Mouse (Mus musculus) adrenal gland, postnatal 14 days (tissue): ENCODE results near the gene Aatf. TPM values are rescaled to one million over a fixed set of nuclear protein-coding genes. Genes with fewer than 3 reads are reported as not detected.
A peak's percentile ranks its signal among the peaks of the same experiment; 100 is the strongest.

Experiments used
- DNase-seq: peaks from one replicate; pipeline ENCODE4 v3.0.0; 2021; ENCODE audit warnings: mixed read lengths
- long read RNA-seq, 2 experiments: library from polyadenylated mRNA; stranded (forward); transcript quantifications; one replicate each; pipeline ENCODE4 v2.0.0; 2021
- total RNA-seq: library from RNA; stranded (reverse); gene quantifications from 2 replicates; pipeline ENCODE4 v1.2.3, GENCODE M21; 2021

Aatf gene
- total RNA-seq, result 20.6 and 25.6 TPM in 2 replicates
- long read RNA-seq, experiment 1, transcript Aatf-201 (13 exons, 1,822 nt), result major isoform, 9 of 16 reads
- long read RNA-seq, experiment 1, partial matches to known transcripts, result 2 of 16 reads
- long read RNA-seq, experiment 1, other reads (novel, unspliced or antisense), result 3 of 16 reads
- long read RNA-seq, experiment 2, transcript Aatf-201 (13 exons, 1,822 nt), result major isoform, 10 of 15 reads
- long read RNA-seq, experiment 2, partial matches to known transcripts, result 4 of 15 reads
- long read RNA-seq, experiment 2, other reads (novel, unspliced or antisense), result 0 of 15 reads

DNA sequence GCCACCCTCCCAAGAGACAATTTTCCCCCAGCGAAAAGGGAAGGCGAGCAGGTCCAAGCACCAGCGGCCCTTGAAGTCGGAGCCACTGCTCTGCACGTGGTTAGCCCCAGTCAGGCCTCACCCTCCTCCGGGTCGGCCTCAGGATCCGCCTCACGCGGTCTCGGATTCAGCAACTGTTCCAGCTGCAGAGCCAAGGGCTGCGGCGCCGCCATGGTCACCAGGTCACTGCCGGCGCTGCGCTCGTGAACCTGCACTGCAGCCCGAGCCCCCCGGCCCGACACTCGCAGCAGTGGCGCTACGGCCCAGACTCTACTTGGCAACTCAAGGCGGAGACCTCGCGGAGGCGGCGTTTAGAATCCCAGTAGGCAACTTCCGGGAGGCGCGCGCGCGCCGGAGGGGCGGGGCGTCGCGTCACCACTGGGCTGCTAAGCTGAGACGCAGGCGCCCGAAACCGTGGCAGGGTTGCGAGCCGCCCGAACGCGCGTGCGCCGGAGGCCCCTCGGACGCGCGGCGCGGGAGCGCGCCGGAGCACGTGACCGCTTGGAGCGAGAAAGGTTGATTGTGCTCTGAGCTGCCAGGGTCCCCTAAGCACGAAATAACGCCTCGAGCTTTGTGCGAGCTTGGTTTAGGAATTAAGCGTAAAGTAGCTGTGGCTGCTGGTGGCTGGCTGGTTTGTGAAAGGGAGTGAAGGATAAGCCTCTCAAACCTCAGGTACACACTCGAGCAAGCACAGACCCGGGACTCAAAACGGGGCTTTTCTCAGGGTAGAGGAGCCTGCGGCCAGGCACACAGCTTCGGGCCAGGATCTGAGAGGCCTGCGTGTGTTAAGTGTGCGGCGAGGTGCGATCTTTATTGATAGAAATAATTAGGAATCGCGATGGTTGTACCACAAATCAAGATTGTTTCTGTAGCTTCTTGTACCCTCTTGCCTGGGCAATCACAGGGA is at the start of gene Aatf:
Gene Aatf, minus strand, starts transcription at position 352 of the 946 bp plus-strand sequence.
- DNase-seq, result peak; percentile 98

DNA sequence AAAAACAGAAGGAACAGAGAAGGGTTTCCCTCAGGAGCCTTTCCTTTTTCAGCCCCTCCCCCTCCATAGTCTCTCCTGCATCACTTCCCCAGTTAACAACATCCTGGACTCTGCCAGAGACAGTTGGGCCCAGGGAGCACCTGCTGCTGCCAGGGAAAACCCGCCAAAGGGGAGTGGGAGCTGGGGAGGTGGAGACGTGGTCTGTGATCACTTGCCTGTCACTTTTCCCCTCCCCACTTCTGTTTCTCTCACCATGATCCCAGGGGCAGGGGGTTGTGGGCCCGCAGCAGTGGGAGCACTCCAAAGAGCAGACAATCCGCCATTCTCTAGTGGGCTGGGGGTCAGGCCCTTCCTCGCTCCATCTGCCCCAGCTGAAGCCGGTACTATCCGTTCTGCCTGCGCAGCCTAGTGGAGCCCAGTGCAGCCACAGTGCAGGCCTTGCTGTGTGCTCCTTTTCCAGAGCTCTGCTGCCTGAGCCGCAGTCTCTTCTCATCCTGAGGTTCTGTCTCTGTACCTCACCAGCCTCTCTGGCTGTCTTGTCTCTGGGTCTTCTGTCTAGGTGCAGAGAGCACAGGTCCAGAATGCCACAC is 49.5 kb upstream of the Aatf start:
- DNase-seq, result no peak

DNA sequence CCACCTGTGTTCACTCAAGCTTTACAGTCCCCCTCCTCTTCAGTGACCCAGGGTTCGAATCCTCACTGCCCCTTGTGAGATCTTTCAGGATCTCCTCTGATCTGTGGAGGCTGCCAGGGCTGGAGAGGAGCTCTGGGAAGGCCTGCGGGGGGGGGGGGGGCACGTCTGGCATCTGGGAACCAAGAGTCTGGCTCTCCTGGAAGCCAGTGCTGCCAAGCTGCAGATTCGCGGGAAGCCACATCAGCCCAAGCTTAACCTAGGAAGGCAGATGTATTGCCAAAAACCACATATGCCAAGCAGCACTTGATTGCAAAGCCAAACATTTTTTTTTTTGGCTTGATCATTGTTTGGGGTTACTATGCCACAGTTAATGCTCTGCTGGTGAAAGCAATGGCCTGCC is 48.2 kb upstream of the Aatf start:
- no peak for DNase-seq

DNA sequence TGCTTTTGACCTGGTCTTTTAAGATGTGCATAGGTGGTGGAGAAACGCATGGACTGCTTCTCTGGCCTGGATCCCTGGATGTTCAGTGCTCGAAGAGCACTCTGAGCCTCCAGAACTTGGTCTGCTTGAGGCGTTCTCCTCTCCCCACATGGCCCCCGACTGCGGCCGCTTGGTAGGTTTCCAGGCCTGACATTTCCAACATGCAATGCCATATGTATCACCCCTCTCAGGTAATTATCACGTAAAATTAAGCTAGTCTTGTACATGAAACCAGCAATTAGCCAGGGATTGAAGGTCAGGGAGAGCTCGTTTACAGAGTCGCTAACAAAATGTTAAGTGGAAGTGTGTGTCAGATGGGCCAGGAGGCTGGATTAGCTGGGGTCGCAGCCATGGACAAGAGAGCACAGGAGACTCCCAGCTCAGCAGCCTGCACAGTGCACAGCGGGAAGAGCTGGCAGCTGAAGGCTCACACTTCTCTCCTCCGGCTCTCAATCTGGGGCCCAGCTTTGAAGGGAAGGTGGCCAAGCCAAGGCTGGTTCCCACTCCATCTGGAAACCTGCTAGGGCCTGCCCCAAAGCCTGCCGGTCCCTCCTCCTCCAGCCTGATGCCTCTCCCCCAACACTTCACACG is 40.6 kb upstream of the Aatf start:
- DNase-seq, result no peak

DNA sequence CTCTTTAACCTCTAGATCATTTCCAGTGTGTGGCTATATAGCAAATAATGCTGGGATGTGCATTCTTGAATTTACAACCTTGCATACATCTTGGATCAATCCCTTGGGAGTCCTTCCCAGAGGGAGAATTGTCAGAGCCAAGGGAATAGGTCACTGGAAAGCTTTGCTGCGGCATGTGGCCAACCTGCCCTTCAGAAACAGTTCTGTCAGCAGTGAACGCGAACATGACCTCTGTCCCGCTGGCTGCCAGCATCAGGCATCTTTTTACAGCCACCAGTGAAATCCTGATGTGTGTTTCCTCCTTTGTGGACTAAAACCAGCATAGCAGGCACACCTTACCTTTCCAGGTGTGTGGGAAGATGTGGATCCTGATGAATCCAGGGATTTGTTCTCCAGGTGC is 38.0 kb upstream of the Aatf start:
- DNase-seq, result peak; percentile 13

DNA sequence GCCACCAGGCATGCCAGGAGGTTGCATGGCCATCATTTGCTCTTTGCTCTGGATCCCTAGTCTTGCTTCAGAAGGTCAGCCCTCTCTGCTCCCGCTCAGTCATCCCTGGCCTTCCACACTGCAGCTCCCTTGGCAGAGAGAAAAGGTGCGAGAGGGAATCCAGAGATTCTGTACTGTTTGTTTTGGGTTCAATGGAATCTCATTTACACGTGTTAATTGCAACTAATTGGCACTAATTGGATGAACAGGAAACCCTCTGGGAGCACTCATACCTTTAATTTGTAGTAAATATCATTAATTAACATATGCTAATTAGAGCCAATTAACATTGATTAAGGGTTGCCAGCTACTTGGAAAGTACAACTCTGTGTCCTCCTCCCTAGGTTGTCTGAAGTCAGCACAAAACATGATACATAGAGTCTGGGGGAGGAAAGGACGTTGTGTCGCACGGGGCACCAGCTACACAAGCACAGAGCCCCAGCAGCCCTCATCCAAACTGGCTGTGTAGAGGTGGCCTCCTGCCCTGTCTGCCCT is 36.0 kb upstream of the Aatf start:
- DNase-seq, result no peak

DNA sequence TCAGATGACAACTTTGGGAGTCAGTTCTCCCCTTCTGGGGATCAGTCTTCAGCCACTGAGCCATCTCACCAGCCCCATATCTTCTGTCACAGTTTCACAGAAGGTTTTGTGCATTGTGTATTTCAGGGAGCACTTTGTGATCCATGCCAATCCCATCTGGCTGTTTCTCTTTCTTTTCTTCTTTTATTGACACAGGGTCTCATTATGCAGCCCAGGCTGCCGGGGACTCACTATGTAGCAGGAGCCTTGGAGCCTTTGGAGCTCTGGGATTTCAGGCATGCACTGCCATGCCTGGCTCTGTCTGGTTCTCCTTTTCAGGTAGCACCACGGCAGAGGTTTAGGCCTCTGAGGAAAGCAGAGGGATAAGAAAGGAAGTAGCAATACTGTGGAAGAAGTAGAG is 35.0 kb upstream of the Aatf start:
- no peak for DNase-seq

DNA sequence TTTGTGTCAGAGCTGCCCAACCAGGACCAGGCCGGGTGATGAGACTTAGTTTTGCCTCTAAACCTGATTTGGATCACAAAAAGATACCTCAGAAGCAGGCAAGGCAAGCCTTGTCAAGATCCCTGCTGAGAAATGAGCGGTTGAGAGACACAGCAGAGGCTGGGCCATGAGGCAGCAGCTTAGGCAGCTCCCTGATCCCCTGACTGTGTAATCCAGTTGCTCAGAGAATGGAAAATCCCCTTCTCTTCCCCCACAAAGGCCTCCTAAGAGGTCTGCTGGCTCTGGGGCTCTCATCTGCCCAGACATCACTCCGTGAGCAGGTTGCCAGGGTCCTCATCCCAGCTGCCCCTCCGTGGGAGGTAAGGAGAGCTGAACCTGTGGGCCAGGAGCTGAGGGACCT is 26.7 kb upstream of the Aatf start:
- no peak for DNase-seq

DNA sequence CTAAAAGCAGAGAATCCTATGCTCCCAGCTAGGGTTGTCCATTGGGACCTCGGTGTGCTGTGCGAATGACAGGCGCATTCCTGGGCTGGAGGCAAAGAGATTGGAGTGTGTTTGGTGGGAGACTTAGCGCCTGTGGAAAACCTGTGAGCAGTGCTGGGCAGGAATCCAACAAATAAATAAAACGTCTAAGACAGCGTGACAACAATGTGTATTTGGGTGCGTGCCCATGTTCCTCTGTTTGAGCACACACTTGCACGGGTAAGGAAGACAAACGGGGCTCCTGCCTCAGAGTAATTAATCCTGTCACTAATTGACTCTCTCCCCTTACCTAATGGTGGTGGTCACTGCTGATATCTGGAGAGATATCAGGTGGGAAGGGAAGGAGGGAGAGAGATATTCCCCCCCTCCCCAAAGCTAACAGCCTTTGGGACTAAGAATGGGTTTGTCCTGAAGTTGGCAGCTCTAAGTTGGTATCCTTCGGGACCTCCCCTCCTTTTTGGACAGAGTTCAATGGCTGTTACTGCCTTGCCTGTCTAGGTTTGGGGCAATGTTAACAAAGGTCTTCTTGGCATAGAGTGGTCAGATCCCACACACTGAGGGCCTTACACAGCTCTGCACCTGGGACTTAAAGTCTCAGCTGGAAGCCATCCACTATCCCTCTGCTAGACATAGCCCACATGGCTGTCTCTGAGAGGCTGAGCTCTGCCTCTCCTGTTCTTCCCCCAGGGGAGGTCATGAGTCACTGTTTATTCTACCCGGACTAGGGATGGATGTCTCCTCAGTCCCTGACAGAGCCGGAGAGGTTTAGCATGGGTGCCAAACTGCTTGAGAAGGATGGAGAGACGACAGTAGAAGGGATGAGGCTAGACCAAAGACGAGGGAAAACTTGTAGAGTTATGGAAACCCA is 16.7 kb upstream of the Aatf start:
- DNase-seq, result no peak

DNA sequence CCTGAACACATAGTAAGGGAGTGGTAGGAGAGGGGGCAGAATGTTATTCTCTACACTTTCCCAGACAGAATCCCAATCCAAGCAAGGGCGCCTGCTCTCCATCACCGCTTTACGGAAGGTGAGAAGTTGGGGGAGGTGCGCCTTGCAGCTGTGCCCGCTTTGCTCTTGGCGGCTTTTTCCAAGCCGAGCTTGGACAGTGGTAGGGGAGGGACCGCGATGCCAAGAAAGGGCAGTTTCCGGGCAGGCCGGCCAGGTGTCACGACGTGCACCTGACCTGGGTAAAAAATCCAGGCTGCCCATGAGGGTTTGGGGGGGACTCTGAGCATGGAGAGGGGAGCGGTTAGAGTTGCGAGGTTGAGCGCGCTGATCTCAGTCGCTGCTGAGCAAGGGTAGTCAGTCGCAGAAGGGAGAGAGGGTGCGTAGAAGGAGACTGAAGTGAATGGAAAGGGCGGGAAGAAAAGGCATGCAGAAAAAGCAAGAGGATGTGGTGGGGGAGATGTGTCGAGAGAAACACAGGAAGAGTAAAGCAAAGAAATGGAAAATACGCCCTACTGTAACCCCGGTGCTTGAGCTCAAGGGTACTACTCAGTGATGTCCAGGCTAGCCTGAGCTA is 15.9 kb upstream of the Aatf start:
- no peak for DNase-seq

DNA sequence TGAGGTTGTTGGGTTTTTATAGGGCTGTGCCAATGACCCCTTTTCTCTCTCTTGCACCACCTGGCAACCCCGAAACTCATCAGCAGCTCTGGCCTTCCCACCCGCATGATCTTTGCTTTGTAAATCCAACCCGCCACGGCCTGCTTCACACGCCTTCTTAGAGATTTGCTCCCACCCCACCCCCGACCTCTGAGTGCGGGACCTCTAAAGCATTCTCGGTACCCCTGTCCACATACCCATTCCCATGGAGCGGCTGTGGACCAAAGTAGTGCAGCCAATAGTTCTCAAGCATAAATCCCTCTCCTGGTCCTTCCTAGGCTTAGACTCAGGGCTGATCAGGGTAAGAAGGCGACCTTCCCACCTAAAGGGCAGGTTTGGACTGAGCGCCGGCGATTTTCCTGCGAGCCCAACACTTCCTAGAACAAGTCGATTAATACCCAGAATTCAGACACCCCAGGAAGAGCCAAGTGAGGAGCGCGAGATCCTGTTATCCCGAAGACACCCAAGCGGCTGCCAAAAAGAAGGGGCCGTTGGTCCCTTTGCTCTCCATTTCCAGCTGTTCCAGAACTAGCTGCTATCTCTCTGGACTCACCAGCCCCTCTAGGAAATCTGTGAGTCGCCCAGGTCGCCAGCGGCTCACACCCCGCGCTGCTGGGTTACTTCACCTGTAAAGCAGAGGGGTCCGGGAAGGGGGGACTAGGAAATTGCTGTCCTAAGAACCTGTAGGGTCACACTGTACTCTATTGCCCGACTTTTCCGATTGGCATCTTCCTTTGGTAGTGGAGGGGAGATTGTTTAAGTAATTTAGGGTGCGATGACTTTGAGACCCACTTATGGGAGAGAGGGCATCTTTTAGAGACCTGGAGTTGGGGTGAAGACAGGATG is 13.9 kb upstream of the Aatf start:
- no peak for DNase-seq

DNA sequence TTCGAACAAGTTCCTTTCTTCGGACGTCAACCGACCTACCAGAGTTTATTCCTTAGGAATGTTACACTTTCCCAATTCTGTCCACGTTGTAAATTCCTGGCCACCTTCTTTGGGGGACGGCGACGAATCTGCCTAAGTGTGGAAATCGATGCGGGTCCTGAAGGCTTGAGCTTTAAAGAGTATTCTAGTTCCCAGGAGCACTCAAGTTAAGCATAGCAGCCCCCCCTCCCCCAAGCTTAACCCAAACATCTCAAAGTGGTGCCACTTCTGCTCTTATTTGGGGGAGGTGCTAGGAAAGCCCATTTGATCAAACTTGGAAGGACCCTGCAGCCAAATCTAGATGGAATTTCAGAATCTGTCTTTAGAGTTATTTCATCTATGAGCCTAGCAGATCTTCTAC is 13.1 kb upstream of the Aatf start:
- DNase-seq, result no peak

DNA sequence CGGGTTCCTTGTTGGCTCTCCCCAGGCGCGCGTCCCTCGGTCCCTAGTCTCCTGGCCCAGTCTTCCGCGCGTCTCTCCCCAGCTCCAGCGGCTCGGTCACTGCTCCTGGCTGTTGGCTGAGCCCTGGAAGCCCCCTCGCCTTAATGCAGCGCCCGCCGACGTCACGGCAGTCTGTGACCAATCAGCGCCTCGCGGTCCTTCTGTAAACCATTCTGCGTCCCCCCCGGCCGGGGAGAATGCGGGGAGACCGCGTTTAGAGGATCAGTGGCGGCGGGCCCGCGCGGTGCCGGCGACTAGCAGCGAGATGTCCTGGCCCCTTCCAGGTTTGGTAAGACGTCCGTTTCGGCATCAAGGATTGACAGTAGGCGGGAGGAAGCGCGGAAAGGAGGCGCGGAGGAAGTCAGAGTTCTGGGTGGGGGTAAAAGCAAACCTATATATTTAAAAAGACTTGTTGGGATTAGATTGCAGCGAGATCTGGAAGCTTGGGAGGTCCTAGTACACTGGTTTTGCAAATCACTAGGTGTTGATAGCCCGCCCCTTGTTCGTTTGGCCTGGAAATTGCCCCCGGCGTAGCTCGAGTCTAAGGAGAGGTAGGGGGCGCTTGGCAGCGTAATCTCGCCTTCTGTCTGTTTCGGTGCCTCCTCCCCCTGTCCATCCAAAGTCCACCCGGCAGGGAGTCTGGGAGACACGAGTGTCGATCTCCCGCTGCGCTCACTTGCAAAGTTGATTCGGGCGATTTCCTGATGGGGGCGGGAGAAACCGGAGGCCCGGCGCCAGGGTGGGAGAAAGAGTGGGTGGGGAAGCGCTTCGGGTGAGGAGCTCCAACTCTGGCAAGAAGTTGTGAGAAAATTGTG is 12.3 kb upstream of the Aatf start, which contains the start of gene Lhx1:
Gene Lhx1, minus strand, starts transcription at position 115 of the 854 bp plus-strand sequence.
- DNase-seq, result peak; percentile 38

DNA sequence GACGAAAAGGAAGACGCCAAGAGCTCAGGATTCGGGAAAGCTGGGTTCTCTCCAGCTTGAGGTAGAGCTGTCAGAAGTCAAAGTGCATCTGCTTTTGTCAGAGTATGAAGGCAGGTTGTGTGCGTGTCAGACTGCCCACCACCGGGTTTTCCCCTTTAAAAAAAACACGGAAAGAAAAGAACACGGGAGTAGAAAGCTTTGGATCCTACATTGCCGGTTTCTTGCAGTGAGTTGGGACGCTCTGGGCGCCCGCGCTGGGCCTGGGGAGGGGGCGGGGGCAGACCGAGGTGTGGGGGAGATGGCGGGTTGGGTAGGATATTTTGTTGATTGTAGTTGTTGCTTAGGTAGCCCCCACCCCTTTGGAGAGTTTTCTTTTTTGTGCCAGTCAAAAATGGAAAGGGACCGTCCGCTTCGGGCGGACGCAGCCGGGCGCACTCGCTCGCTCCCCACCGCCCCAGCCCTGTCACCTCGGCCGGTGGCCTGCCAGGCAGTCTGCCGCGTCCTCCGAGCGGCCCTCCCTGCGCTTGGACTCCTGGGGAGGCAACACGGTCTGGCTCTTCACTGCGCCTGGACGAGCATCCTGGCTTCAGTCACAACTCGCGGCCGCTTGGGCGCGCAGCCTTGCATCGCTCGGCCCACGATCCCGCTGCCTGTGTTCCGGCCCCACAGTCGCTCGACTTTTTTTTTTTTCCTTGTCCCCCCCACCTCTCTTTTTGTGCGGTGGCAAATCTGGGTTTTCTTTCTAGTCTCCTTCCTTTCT is 11.4 kb upstream of the Aatf start:
- no peak for DNase-seq

DNA sequence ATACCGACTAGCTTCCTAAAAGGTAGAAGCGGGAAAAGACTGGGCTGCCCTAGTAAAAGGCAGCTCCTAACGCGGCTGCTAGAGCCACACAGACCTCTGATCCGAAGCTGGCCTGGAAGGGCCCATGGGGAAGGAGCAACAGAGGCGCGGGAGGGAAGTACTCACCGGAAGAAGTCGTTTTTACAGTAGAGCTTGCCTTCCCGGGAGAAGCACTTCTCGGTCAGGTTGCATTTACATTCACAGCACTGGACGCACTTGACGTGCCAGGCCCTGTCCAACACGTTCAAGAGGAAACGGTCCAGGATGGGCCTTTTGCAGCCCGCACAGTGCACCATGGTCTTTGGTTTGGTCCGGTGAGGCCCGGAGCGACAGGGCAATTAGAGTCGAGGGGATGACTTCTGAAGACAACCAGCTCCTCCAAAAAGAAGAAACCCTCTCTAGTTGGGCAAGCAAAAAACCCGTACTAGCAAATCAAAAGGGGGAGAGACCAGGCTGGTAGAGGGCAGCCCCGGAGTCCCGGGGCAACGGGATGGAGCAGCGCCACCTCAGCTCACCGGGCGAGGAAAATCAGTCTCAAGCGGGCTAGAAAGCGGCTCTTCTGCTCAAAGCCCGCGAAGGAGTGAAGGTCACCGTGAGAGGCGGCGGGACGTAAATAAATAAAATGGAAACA is 10.7 kb upstream of the Aatf start:
- DNase-seq, result no peak

DNA sequence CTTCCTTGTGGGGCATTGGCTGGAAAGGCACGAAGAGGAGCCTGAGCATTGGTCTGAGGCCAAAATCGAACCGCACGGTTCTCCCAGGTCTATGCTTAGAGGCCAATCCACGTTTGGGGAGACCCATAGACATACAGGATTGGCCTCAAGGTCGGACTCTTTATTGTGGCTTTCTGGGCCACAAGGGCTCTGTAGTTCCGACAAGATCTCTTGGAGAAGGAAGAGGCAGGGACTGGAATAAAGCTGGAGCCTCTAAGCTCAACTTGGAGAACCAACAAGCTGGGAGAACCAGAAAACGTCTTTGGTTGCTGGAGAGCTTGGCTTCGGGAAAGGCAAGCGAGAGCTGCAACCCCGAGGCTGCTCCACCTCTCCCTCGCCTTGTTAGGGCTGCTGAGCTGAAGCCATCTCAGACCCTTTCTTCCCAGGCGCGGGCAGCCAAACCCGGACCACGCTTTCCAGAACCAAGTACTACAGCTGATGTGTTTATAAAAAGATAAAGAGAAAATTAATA is 10.1 kb upstream of the Aatf start:
- DNase-seq, result no peak
